Mouse (Mus musculus) neural tube, embryonic 11.5 days (tissue): ENCODE measurements around the gene B4gat1. TPM values are rescaled to one million over a fixed set of nuclear protein-coding genes. Genes with fewer than 3 reads are reported as not detected.

Source experiments
- ATAC-seq: fragments of 200-750 bp; cut with Nextera tagmentation; 2 replicates; pipeline ENCODE4 v1.8.0; 2017; ENCODE audit warnings: moderate number of reproducible peaks, mild to moderate bottlenecking, moderate TSS enrichment, moderate library complexity; ENCODE audit not compliant: insufficient read depth, low FRiP score, low TSS enrichment
- DNase-seq: peaks from one replicate; pipeline ENCODE4 v3.0.0-alpha.2; 2015; ENCODE audit warnings: low spot score
- H3K27ac ChIP-seq: fragments of 300-500 bp; sonication (generic); 2 replicates; pipeline ENCODE4 v1.5.1; 2014; ENCODE audit warnings: low read depth, mild to moderate bottlenecking, low read length
- H3K27me3 ChIP-seq: fragments of 300-500 bp; sonication (generic); 2 replicates; pipeline ENCODE4 v1.6.1; 2014; ENCODE audit warnings: mild to moderate bottlenecking, low read length, mixed read lengths; ENCODE audit not compliant: control insufficient read depth, insufficient read depth
- H3K36me3 ChIP-seq: fragments of 300-500 bp; sonication (generic); 2 replicates; pipeline ENCODE4 v1.6.1; 2014; ENCODE audit warnings: mild to moderate bottlenecking, low read length, moderate library complexity, mixed read lengths; ENCODE audit not compliant: control insufficient read depth, insufficient read depth
- H3K4me1 ChIP-seq: fragments of 300-500 bp; sonication (generic); 2 replicates; pipeline ENCODE4 v1.6.1; 2014; ENCODE audit warnings: low read length, mixed read lengths; ENCODE audit not compliant: control insufficient read depth, insufficient read depth
- H3K4me2 ChIP-seq: fragments of 300-500 bp; sonication (generic); 2 replicates; pipeline ENCODE4 v1.6.1; 2014; ENCODE audit warnings: low read depth, mild to moderate bottlenecking, moderate library complexity
- H3K4me3 ChIP-seq: fragments of 300-500 bp; sonication (generic); 2 replicates; pipeline ENCODE4 v1.5.1; 2014; ENCODE audit warnings: low read depth, low read length
- H3K9ac ChIP-seq: fragments of 300-500 bp; sonication (generic); 2 replicates; pipeline ENCODE4 v1.6.1; 2014; ENCODE audit warnings: mild to moderate bottlenecking, low read length
- H3K9me3 ChIP-seq: fragments of 300-500 bp; sonication (generic); 2 replicates; pipeline ENCODE4 v1.6.1; 2016; ENCODE audit warnings: low read length; ENCODE audit not compliant: control insufficient read depth
- WGBS: fragments of 180-500 bp; shearing (Covaris S2); extraction: QIAGEN DNeasy Blood & Tissue Kit; methylation state at CpG from one replicate; pipeline ENCODE4 v1.1.7; 2014; 5-methylcytosine and 5-hydroxymethylcytosine counted together
- polyA plus RNA-seq: library from polyadenylated mRNA; unstranded; fragments of >200 nt; fragmentation: Nextera tagmentation; extraction: Ambion mirVana; gene quantifications from 2 replicates; pipeline ENCODE4 v1.2.1, GENCODE M21; 2014

Gene B4gat1
- polyA plus RNA-seq, 1 experiment from 2014 or later = 39.8 TPM

DNA sequence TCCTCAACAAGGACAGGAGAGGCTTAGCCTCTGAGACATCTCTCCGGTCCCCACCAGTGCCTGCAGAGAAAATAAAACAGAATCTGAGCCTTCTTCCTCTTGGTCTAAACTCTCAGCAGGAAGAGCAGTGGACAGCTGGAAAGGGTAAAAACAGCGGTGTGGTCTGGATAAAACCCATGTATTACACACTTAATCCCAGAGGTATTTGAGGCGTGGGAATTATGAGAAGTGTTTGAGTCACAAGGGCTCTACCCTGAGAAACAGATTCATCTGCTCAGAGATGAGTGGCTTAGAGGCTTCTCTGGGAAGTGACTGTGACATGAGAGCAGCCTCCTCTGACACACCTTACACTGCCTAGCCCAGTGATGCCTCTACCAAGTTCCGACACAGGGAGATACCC, 21.0 kb upstream of the B4gat1 start:
- no peak overlapping the region for H3K27ac ChIP-seq
- H3K4me2 ChIP-seq = no peak overlapping the region
- ATAC-seq (no peak), DNase-seq (no peak)
- H3K36me3 ChIP-seq = no peaks in the 10 kb centered on the region
- no peaks in the 10 kb centered on the region for H3K4me1 ChIP-seq
- H3K27me3 ChIP-seq = no peaks in the 10 kb centered on the region
- 84% methylated on average over 4 of the region's 4 CpGs for WGBS
- no peak overlapping the region for H3K9ac ChIP-seq
- no peak overlapping the region for H3K4me3 ChIP-seq
- H3K9me3 ChIP-seq = no peaks in the 10 kb centered on the region

DNA sequence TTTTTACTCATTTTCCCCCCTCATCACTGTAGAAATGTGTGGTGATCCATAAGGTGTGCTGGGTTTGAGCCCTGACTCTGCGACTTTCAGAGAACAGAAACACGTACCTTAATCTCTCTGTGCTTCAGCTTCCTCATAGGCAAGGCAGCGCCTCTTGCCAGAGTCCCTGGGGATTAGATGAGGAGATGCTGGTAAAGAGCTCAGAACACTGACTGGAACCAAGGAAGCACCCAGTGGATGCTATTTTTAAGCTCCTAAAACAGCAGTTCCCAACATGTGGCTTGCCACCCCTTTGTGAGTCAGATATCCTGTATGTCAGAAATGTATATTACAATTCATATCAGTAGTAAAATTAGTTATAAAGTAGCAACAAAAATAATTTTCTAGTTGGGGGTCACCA, 20.4 kb upstream of the B4gat1 start:
- 83% methylated on average over 3 of the region's 3 CpGs for WGBS
- H3K27me3 ChIP-seq = no peaks in the 10 kb centered on the region
- H3K27ac ChIP-seq = no peak overlapping the region
- no peak for DNase-seq
- no peak for ATAC-seq
- H3K9me3 ChIP-seq = no peaks in the 10 kb centered on the region
- no peaks in the 10 kb centered on the region for H3K36me3 ChIP-seq
- H3K4me2 ChIP-seq = no peak overlapping the region
- no peaks in the 10 kb centered on the region for H3K4me1 ChIP-seq
- no peak overlapping the region for H3K9ac ChIP-seq
- no peak overlapping the region for H3K4me3 ChIP-seq

DNA sequence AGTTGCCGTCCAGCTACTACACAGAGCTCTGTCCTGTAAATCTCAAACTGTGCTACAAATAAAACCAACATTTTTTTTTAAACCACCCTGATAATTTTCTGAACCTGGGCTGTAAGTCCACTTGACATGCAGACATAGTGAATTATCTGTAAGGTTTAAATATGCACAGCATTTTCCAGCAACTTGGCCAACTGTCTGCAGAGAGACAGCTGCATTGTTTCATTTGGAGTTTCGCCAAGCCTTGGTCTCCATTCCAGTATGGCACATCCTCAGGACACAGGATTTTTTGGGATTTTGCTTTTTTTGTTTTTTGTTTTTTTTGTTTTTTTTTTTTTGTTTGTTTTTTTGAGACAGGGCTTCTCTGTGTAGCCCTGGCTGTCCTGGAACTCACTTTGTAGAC, 17.2 kb upstream of the B4gat1 start:
- Histone ChIP-seq H3K27ac (no peak overlapping the region), H3K36me3 (no peaks in the 10 kb centered on the region), H3K4me2 (no peak overlapping the region), H3K9me3 (no peaks in the 10 kb centered on the region), H3K9ac (no peak overlapping the region), H3K4me1 (peaks cover 6% of the 10 kb centered on the region; the same call in 1 of the 2 replicates), H3K27me3 (no peaks in the 10 kb centered on the region), H3K4me3 (no peak overlapping the region)
- ATAC-seq (no peak), DNase-seq (no peak)
- 92% methylated on average over 2 of the region's 2 CpGs for WGBS

DNA sequence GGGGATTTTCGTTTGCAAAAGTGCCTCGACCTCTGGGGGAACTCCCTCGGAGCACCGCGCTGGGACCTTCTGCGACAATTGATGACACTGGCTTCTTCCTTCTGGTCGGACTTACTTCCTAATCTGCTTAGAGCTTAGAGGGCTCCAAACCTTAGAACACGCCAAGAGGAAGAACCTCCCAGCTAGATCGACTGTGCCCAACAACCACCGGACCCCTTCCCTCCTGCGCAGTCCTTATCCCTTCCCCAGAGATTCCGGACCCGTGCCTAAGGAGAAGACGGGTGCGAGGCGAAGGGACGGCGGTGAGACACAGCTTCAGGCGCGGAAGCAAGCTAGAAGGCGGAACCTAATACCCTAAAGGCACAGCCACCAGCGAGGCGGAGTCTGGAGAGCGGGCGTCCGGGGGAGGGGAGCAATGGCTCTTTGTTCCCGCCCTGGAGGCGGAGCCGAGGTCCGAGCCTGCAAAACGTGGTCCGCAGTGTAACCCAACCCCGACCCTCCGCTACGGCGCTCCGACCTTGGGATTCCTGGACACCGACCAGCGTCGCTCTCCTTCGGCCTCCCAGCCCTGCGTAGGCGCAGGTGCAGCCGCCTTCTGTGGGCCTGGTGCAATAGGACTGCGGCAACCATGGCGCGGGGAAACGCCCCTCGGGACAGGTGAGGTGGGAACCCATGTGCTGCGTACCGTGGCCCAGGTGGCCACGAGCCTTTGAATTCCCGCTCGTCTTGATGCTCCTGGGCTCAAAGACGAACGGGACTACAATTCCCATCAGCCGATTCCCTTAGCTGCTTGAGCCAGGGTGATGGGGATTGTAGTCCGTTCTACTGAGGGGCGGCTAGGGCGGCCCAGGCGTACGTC, 14.8 kb upstream of the B4gat1 start, which contains the start of gene Slc29a2:
Slc29a2 (plus strand) TSS at position 240 of the 859 bp plus-strand sequence.
- H3K9ac ChIP-seq = peak within 1 kb of the TSS; percentile 85
- H3K4me2 ChIP-seq = peak within 1 kb of the TSS; percentile 86
- DNase-seq = peak; percentile 93
- peak; percentile 95 for ATAC-seq
- peak within 1 kb of the TSS; percentile 81 for H3K27ac ChIP-seq
- WGBS = under 1% methylated on average over 62 of the region's 62 CpGs
- H3K27me3 ChIP-seq = no peaks in the 10 kb centered on the region
- peak within 1 kb of the TSS; percentile 61 for H3K4me3 ChIP-seq
- H3K4me1 ChIP-seq = peaks cover 6% of the 10 kb centered on the region; the same call in 1 of the 2 replicates
- H3K36me3 ChIP-seq = no peaks in the 10 kb centered on the region
- H3K9me3 ChIP-seq = no peaks in the 10 kb centered on the region

DNA sequence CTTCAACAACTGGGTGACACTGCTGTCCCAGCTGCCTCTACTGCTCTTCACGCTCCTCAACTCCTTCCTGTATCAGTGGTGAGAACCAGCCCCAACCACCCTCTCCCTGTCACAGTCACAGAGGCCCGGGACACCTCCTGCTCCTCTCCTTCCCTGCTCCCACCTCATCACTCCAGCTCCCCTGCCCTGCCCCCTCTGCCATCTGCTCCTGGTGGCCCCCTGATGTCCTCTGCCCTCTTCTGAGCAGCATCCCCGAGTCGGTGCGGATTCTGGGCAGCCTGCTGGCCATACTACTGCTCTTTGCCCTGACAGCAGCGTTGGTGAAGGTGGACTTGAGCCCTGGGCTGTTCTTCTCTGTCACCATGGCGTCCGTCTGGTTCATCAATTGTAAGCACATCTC, 12.5 kb upstream of the B4gat1 start:
- H3K9me3 ChIP-seq = no peaks in the 10 kb centered on the region
- ATAC-seq = no peak
- H3K9ac ChIP-seq = no peak overlapping the region
- no peaks in the 10 kb centered on the region; the same call in 1 of the 2 replicates for H3K36me3 ChIP-seq
- H3K4me2 ChIP-seq = no peak overlapping the region
- 91% methylated on average over 8 of the region's 8 CpGs for WGBS
- no peak for DNase-seq
- H3K27me3 ChIP-seq = no peaks in the 10 kb centered on the region
- H3K4me3 ChIP-seq = no peak overlapping the region
- H3K27ac ChIP-seq = no peak overlapping the region
- H3K4me1 ChIP-seq = peaks cover 6% of the 10 kb centered on the region; the same call in 1 of the 2 replicates

DNA sequence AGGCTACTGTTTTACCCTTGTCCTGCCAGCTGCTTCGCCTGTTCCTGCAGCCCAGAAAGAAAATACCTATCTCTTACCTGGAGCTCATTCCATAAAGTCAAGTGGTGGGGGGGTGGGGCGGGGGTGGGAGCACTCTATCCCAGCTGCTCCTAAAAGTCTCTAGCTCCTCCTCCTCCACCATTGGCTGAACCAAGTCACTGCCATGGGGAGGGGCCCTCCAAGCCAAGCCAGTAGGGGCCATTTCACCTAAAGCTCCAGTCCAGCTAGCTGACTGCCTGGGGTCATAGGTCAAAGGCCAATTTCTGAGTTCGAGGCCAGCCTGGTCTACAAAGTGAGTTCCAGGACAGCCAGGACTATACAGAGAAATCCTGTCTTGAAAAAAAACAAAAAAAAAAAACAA, 5.9 kb upstream of the B4gat1 start:
- no peak overlapping the region for H3K4me3 ChIP-seq
- no peaks in the 10 kb centered on the region; the same call in 1 of the 2 replicates for H3K4me1 ChIP-seq
- no peak overlapping the region for H3K9ac ChIP-seq
- ATAC-seq = no peak
- H3K36me3 ChIP-seq = no peaks in the 10 kb centered on the region; the same call in 1 of the 2 replicates
- no peaks in the 10 kb centered on the region for H3K9me3 ChIP-seq
- WGBS = 79% methylated on average over 3 of the region's 3 CpGs
- H3K27ac ChIP-seq = no peak overlapping the region
- H3K27me3 ChIP-seq = no peaks in the 10 kb centered on the region
- DNase-seq = no peak
- no peak overlapping the region for H3K4me2 ChIP-seq

DNA sequence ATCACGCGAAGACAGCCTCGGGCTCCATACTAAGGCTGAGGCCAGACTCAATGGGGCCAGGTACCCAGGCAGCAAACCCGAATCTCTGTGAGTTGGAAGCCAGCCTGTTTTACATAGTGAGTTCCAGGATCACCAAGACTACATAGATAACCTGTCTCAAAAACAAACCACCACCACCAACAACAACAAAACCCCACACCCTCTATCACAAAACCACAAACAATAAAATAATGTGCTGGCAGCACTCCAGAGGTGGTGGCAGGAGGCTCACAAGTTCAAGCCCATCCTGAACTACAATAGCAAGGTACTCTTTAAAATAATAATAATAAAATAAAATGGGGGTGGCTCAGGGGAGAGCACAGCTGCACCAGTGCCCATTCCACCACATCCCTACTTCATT, 2.0 kb upstream of the B4gat1 start:
- Histone ChIP-seq H3K27me3 (no peaks in the 10 kb centered on the region), H3K9me3 (no peaks in the 10 kb centered on the region), H3K36me3 (no peaks in the 10 kb centered on the region), H3K4me1 (peaks cover 20% of the 10 kb centered on the region), H3K27ac (no peak overlapping the region), H3K9ac (no peak overlapping the region), H3K4me2 (no peak overlapping the region), H3K4me3 (no peak overlapping the region)
- WGBS = 82% methylated on average over 4 of the region's 4 CpGs
- ATAC-seq (no peak), DNase-seq (no peak)

DNA sequence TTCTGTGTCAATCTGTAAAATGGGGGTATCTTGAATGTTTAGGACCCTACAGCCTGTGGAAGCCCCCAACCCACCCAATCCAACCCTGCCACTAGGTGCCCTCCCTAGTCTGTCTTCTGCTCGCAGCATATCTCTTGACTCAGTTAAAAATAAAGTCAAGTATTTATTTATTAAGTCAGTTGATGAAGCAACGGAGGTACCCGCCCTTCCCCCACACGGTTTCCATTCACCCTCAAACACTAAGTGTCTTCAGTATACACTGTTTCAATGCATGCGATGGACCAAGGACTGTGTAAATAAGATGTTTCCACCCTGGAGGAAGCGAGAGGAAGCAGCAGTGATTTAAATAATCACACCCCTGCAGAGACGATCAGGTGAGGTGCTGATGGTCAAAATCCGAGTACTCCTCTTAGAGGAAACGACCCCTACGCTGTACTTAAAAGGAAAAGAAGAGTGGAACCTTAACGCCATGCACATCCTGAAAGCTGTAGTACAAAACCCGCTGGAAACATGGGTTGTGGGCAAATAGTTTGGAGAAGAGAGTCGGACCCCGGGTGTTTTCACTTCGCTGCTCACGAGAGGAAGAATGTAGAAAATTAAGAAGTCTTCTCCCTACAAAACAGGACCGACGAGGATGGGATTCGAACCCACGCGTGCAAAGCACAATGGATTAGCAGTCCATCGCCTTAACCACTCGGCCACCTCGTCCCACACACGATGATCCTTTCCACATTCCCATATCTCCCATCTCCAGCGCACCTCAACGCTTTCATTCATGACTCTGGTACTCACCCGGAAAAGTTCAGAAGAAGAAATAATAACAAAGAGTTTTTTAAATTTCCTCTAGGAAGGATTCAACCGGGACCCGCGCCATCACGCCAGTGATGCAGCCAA, 701 bp upstream of the B4gat1 start:
- ATAC-seq (peak; percentile 41), DNase-seq (peak; percentile 87)
- H3K4me1 ChIP-seq = peaks cover 25% of the 10 kb centered on the region
- H3K36me3 ChIP-seq = no peaks in the 10 kb centered on the region
- peak overlapping the region; percentile 85 for H3K4me3 ChIP-seq
- H3K27ac ChIP-seq = peak overlapping the region; percentile 66
- H3K9me3 ChIP-seq = no peaks in the 10 kb centered on the region
- no peaks in the 10 kb centered on the region for H3K27me3 ChIP-seq
- WGBS = 7% methylated on average over 32 of the region's 32 CpGs
- H3K9ac ChIP-seq = peak overlapping the region; percentile 86
- H3K4me2 ChIP-seq = peak overlapping the region; percentile 98
